Mouse (Mus musculus) CH12.LX (cell line): ENCODE measurements around the gene Tbck.

Experiments used
- CHD1 ChIP-seq: IDR thresholded peaks from 2 replicates; pipeline ENCODE4 v1.6.1; 2012; ENCODE audit warnings: low read depth, low read length, improper control_type of control experiment, inconsistent platforms
- CTCF ChIP-seq, 2 experiments: IDR thresholded peaks in 1 of 2; conservative IDR thresholded peaks in 1 of 2; 2 replicates each; pipeline ENCODE4 v1.5.1; 2011 to 2012; ENCODE audit warnings: low read depth in 2 of 2, low read length in 2 of 2, improper control_type of control experiment in 1 of 2, inconsistent platforms in 1 of 2, mild to moderate bottlenecking in 1 of 2, moderate library complexity in 1 of 2
- JUND ChIP-seq: conservative IDR thresholded peaks from 2 replicates; pipeline ENCODE4 v1.6.1; 2011; ENCODE audit warnings: low read depth, low read length, improper control_type of control experiment
- KAT2A ChIP-seq: IDR thresholded peaks from 2 replicates; pipeline ENCODE4 v1.6.1; 2012; ENCODE audit warnings: low read length, improper control_type of control experiment, inconsistent platforms; ENCODE audit not compliant: insufficient replicate concordance
- MAFK ChIP-seq: IDR thresholded peaks from 2 replicates; pipeline ENCODE4 v1.6.1; 2011; ENCODE audit warnings: low read length, improper control_type of control experiment; ENCODE audit not compliant: insufficient replicate concordance
- RCOR1 ChIP-seq: conservative IDR thresholded peaks from 2 replicates; pipeline ENCODE4 v1.6.1; 2012; ENCODE audit warnings: low read depth, mild to moderate bottlenecking, inconsistent platforms, low read length, improper control_type of control experiment
- SMC3 ChIP-seq: IDR thresholded peaks from 2 replicates; pipeline ENCODE4 v1.6.1; 2011; ENCODE audit warnings: low read depth, low read length, improper control_type of control experiment
- TBP ChIP-seq: conservative IDR thresholded peaks from 2 replicates; pipeline ENCODE4 v1.6.1; 2011; ENCODE audit warnings: low read depth, low read length, improper control_type of control experiment
- USF1 ChIP-seq: IDR thresholded peaks from 2 replicates; pipeline ENCODE4 v1.6.1; 2014; ENCODE audit warnings: low read depth, mild to moderate bottlenecking, inconsistent platforms, low read length, improper control_type of control experiment
- ZKSCAN1 ChIP-seq: IDR thresholded peaks from 2 replicates; pipeline ENCODE4 v1.6.1; 2012; ENCODE audit warnings: low read depth, inconsistent platforms, low read length, improper control_type of control experiment, borderline replicate concordance
- ZMIZ1 ChIP-seq: IDR thresholded peaks from 2 replicates; pipeline ENCODE4 v1.6.1; 2012; ENCODE audit warnings: low read depth, mild to moderate bottlenecking, inconsistent platforms, low read length, improper control_type of control experiment

DNA sequence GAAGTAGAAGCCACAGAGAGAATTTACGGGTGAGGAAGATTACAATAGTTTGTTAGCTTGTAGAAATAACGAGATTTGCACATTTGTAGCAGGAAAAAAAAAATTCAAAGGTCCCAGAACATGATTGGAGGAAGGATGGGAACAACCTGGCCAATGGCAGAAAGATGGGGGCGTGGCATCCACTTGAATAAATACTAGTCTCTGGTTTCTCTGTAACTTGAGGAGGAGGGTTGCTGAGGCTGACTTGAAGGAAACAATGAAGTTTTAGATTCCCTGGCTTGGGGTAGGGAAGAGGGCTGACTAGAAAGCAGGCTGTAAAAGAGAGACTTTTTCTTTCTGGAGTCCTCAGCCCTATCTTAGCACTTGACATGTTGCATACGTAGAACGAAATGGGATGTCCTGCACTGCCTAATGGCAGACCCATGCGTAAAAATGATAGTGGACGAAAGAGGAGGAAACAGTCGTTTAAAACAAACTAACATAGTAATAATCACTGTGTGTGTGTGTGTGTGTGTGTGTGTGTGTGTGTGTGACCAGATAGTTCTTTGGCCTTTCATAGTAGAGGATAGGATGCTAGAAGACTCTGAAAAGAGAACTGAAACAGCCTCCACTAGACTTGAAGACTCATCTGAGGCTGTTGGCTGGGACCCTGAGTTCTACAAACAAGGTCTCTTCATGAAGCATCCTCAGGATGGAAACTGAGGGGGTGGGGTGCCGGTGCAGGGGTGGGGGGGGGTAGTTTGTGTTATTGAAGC is 171.7 kb downstream of the Tbck start:
- TF ChIP-seq ZKSCAN1 (no peak), TBP (peak; percentile 64; the same call in 1 of the 2 replicates), CTCF (conservative IDR thresholded peaks at IDR 0.05 in 1 of 2, IDR thresholded peaks at IDR 0.05 in 1 of 2; ENCODE audit: low read depth in 2 of 2, low read length in 2 of 2) (no peak), KAT2A (no peak), MAFK (no peak), ZMIZ1 (no peak), USF1 (no peak), RCOR1 (peak; percentile 88), JUND (no peak), SMC3 (peak; percentile 16; the same call in 1 of the 2 replicates), CHD1 (no peak)
